Mouse (Mus musculus): ENCODE data around the gene Rprd1b. TPM values are rescaled to one million over a fixed set of nuclear protein-coding genes. Genes with fewer than 3 reads are reported as not detected.

Rprd1b gene
- polyA plus RNA-seq, 1 experiment from 2014 or later = 54.2 TPM

GRCm38 (mm10) chr2:158114931-158115330 lies 86.6 kb downstream of the Rprd1b start:
- no peak for ATAC-seq
- Histone ChIP-seq H3K9ac (no peak overlapping the region), H3K27ac (no peak overlapping the region), H3K4me1 (peaks cover 6% of the 10 kb centered on the region; the same call in 1 of the 2 replicates), H3K9me3 (replicated peaks) (no peaks in the 10 kb centered on the region), H3K4me2 (no peak overlapping the region), H3K36me3 (ENCODE audit: poor library complexity, severe bottlenecking) (no peaks in the 10 kb centered on the region), H3K27me3 (no peaks in the 10 kb centered on the region), H3K4me3 (no peak overlapping the region)
- WGBS = 73% methylated on average over 5 of the region's 5 CpGs

DNA sequence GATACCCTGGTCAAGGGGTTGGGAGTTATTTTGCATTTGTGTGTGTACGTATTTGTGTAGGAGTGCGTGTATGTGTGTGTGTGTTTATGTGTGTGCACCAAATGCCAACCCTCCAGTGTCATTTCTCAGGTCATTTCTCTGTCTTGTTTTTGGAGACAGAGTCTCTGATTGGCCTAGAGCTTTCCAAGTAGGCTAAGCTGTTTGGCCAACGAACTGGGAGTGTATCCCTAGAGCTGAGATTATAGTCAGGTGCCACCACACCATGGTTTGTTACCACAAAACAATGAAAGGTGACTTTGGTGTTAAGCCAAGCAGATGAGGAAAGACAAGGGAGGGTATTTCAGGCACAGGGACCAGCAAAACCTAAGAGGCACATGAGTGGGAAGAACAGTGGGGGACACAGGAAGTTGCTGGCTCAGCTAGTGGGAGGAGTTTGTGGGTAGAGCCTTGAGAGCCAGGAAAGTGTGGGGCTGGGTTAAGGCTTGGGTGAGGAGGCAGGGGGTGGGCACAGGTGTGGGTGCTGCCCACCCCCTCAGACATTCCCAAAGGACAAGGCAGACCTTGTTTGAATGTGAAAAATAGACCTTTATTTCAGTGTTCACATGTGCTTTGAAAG lies 87.6 kb downstream of the Rprd1b start:
- H3K4me2 ChIP-seq = no peak overlapping the region
- H3K27ac ChIP-seq = no peak overlapping the region
- no peak overlapping the region for H3K9ac ChIP-seq
- no peaks in the 10 kb centered on the region for H3K9me3 ChIP-seq (replicated peaks)
- WGBS = 80% methylated on average over 3 of the region's 3 CpGs
- ATAC-seq = no peak
- H3K27me3 ChIP-seq = no peaks in the 10 kb centered on the region
- H3K4me1 ChIP-seq = peaks cover 6% of the 10 kb centered on the region; the same call in 1 of the 2 replicates
- H3K36me3 ChIP-seq (ENCODE audit: poor library complexity, severe bottlenecking) = no peaks in the 10 kb centered on the region
- no peak overlapping the region for H3K4me3 ChIP-seq

- H3K36me3 ChIP-seq (ENCODE audit: poor library complexity, severe bottlenecking) = no peaks in the 10 kb centered on the region
- H3K4me3 ChIP-seq = no peak overlapping the region
- 62% methylated on average over 6 of the region's 6 CpGs for WGBS
- no peak overlapping the region for H3K4me2 ChIP-seq
- ATAC-seq = no peak
- no peaks in the 10 kb centered on the region for H3K9me3 ChIP-seq (replicated peaks)
- H3K27ac ChIP-seq = no peak overlapping the region
- H3K4me1 ChIP-seq = peaks cover 6% of the 10 kb centered on the region; the same call in 1 of the 2 replicates
- H3K27me3 ChIP-seq = no peaks in the 10 kb centered on the region
- no peak overlapping the region for H3K9ac ChIP-seq
These were observed 88.4 kb downstream of the Rprd1b start for GRCm38 (mm10) chr2:158116653-158117052.

GRCm38 (mm10) chr2:158119145-158119544 lies 90.8 kb downstream of the Rprd1b start:
- ATAC-seq = no peak
- no peak overlapping the region for H3K9ac ChIP-seq
- H3K4me1 ChIP-seq = 0 out of 2 replicates have a peak, but pooled peaks cover 9% of the 10 kb centered on the region
- H3K27ac ChIP-seq = no peak overlapping the region
- H3K4me2 ChIP-seq = no peak overlapping the region
- H3K4me3 ChIP-seq = no peak overlapping the region
- H3K27me3 ChIP-seq = no peaks in the 10 kb centered on the region
- H3K36me3 ChIP-seq (ENCODE audit: poor library complexity, severe bottlenecking) = no peaks in the 10 kb centered on the region
- 76% methylated on average over 4 of the region's 4 CpGs for WGBS
- H3K9me3 ChIP-seq (replicated peaks) = no peaks in the 10 kb centered on the region

DNA sequence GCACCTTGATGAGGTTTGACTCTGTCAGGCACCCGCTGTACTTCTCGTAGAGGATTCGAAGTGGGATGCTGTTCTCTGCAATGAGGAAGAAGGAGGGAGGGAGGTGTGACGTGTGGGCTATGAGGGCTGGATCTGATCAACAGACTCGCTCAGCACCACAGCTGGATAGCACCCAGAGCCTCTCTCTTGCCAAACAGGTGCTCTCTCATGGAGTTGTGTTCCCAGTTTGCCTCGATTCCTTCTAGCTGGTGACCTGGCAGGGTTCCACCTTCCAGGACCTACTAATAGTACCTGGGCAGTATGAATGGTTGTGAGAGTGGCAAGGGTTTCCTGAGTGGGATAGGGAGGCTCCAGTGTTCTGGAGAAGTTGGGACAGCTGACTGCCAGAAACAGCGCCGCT lies 91.9 kb downstream of the Rprd1b start:
- Histone ChIP-seq H3K4me1 (0 out of 2 replicates have a peak, but pooled peaks cover 9% of the 10 kb centered on the region), H3K27ac (no peak overlapping the region), H3K36me3 (ENCODE audit: poor library complexity, severe bottlenecking) (no peaks in the 10 kb centered on the region), H3K4me3 (no peak overlapping the region), H3K9me3 (replicated peaks) (no peaks in the 10 kb centered on the region), H3K4me2 (no peak overlapping the region), H3K9ac (no peak overlapping the region), H3K27me3 (no peaks in the 10 kb centered on the region)
- 88% methylated on average over 8 of the region's 8 CpGs for WGBS
- ATAC-seq = no peak

GRCm38 (mm10) chr2:158120868-158121267 lies 92.6 kb downstream of the Rprd1b start:
- 72% methylated on average over 3 of the region's 3 CpGs for WGBS
- no peak overlapping the region for H3K4me3 ChIP-seq
- H3K9me3 ChIP-seq (replicated peaks) = no peaks in the 10 kb centered on the region
- 0 out of 2 replicates have a peak, but pooled peaks cover 9% of the 10 kb centered on the region for H3K4me1 ChIP-seq
- no peak overlapping the region for H3K9ac ChIP-seq
- ATAC-seq = no peak
- no peaks in the 10 kb centered on the region for H3K27me3 ChIP-seq
- no peak overlapping the region for H3K4me2 ChIP-seq
- no peak overlapping the region for H3K27ac ChIP-seq
- no peaks in the 10 kb centered on the region for H3K36me3 ChIP-seq (ENCODE audit: poor library complexity, severe bottlenecking)

GRCm38 (mm10) chr2:158121645-158122326 lies 93.5 kb downstream of the Rprd1b start:
- Histone ChIP-seq H3K4me3 (no peak overlapping the region), H3K27ac (no peak overlapping the region), H3K36me3 (ENCODE audit: poor library complexity, severe bottlenecking) (no peaks in the 10 kb centered on the region), H3K4me1 (0 out of 2 replicates have a peak, but pooled peaks cover 9% of the 10 kb centered on the region), H3K4me2 (no peak overlapping the region), H3K9me3 (replicated peaks) (no peaks in the 10 kb centered on the region), H3K27me3 (no peaks in the 10 kb centered on the region), H3K9ac (no peak overlapping the region)
- WGBS = 77% methylated on average over 12 of the region's 12 CpGs
- ATAC-seq = no peak

DNA sequence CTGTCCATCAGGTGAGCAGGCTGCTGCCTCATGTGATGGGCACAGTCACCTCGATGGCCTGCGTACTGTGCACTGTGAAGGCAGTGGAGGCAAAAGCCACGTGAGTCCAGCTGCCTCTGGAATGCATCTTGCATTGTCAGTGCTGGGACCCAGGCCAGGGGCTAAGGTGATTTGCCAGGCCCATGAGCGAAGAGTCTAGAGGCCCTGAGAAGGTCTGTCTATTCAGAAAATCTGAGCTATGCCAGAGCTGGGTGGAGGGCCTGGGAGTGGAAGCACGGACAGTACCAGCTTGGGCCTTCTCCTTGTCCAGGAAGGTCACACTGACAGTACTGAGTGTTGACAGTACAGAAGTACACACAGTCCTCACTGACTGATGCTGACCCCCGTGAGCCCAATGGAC lies 94.5 kb downstream of the Rprd1b start:
- 78% methylated on average over 6 of the region's 6 CpGs for WGBS
- no peak overlapping the region for H3K9ac ChIP-seq
- ATAC-seq = no peak

DNA sequence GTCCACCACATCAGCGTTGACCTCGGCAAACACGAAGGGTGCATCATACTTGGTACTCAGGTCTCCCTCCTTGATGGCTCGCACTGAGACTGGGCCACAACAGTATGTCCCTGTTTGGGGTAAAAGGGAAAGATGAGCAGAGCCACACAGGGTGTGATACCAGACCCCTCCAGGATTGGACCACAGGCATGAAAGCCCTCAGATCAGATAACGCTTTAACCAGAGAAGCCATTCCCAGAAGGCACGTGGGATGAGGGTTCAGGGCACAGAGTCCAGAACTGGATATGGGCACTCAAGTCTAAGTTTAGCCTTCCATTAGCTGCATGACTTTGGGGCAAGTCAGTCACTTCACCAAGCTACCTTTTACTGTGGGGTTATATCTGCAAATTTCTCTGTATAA lies 98.9 kb downstream of the Rprd1b start:
- WGBS = 92% methylated on average over 6 of the region's 6 CpGs
- Histone ChIP-seq H3K4me3 (no peak overlapping the region), H3K36me3 (ENCODE audit: poor library complexity, severe bottlenecking) (no peaks in the 10 kb centered on the region), H3K27me3 (no peaks in the 10 kb centered on the region), H3K4me1 (peaks cover 29% of the 10 kb centered on the region), H3K4me2 (no peak overlapping the region), H3K27ac (no peak overlapping the region), H3K9ac (no peak overlapping the region), H3K9me3 (replicated peaks) (no peaks in the 10 kb centered on the region)
- ATAC-seq = no peak

More for the DNA sequence above, 94.5 kb downstream of the Rprd1b start:
- Histone ChIP-seq H3K27me3 (no peaks in the 10 kb centered on the region), H3K9me3 (replicated peaks) (no peaks in the 10 kb centered on the region), H3K27ac (no peak overlapping the region), H3K4me1 (0 out of 2 replicates have a peak, but pooled peaks cover 9% of the 10 kb centered on the region), H3K4me2 (no peak overlapping the region), H3K36me3 (ENCODE audit: poor library complexity, severe bottlenecking) (no peaks in the 10 kb centered on the region), H3K4me3 (no peak overlapping the region)

DNA sequence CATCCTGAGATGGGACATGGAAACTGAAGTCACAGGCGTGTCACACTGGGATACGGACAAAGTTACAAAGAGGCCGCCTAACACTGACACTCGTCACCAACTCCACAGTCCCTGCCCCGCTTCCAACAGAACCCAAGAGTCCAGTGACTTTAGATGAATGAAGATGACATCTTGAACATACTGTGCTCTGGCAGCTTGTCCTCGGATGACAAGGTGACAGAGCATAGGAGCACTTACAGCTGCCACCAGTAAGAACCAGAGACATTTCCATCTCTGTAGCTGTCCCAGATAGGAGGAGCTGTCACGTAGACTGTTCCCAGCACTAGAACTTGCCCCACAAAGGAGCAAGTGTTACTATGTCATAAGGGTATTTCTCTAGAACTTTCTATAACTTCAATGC lies 99.6 kb downstream of the Rprd1b start:
- H3K9me3 ChIP-seq (replicated peaks) = no peaks in the 10 kb centered on the region
- no peak overlapping the region for H3K4me2 ChIP-seq
- ATAC-seq = no peak
- H3K4me1 ChIP-seq = peaks cover 23% of the 10 kb centered on the region
- no peak overlapping the region for H3K27ac ChIP-seq
- H3K36me3 ChIP-seq (ENCODE audit: poor library complexity, severe bottlenecking) = no peaks in the 10 kb centered on the region
- H3K9ac ChIP-seq = no peak overlapping the region
- WGBS = 88% methylated on average over 7 of the region's 7 CpGs
- no peaks in the 10 kb centered on the region for H3K27me3 ChIP-seq
- no peak overlapping the region for H3K4me3 ChIP-seq

GRCm38 (mm10) chr2:158128461-158129130 lies 100.3 kb downstream of the Rprd1b start:
- no peak for ATAC-seq
- no peak overlapping the region for H3K4me3 ChIP-seq
- no peaks in the 10 kb centered on the region for H3K9me3 ChIP-seq (replicated peaks)
- WGBS = 86% methylated on average over 8 of the region's 8 CpGs
- H3K36me3 ChIP-seq (ENCODE audit: poor library complexity, severe bottlenecking) = no peaks in the 10 kb centered on the region
- H3K4me1 ChIP-seq = peaks cover 23% of the 10 kb centered on the region
- no peak overlapping the region for H3K4me2 ChIP-seq
- H3K9ac ChIP-seq = no peak overlapping the region
- H3K27ac ChIP-seq = no peak overlapping the region
- no peaks in the 10 kb centered on the region for H3K27me3 ChIP-seq

DNA sequence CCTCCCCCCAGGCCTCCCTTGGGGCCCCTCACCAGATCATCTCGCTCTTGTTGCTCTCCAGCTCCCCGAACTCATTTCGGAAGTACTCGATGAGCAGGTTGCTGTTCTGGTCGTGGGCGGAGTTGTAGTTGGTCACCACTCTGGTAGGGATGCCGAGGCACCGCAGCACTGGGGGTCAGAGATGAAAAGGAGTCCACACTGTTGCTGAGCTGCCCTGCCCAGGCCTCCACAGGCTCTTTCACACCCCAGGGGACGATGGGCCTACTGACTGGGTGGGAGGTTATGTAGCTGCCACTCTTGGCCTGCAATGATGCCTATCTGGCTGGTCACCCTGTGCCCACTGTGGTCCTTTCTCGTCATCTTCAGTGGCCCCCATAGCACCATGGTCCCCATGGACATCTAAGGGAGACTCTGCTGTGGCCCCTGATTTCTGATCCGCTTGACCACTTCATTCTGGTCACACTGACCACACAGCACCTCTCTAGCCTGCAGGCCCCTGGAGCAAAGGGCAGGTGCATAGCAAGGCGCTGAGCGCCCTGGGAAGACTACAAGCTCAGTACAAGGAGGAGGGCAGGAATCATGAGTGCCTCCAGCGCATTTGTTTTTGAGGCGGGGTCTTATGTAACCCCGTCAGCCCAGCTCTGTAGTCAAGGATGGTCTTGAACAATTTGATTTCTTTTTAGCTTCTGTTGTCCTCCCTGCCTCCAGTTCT lies 101.2 kb downstream of the Rprd1b start:
- H3K9me3 ChIP-seq (replicated peaks) = no peaks in the 10 kb centered on the region
- no peak for ATAC-seq
- H3K9ac ChIP-seq = no peak overlapping the region
- no peak overlapping the region for H3K4me3 ChIP-seq
- 91% methylated on average over 16 of the region's 16 CpGs for WGBS
- no peaks in the 10 kb centered on the region for H3K27me3 ChIP-seq
- peaks cover 23% of the 10 kb centered on the region for H3K4me1 ChIP-seq
- H3K27ac ChIP-seq = no peak overlapping the region
- H3K36me3 ChIP-seq (ENCODE audit: poor library complexity, severe bottlenecking) = no peaks in the 10 kb centered on the region
- no peak overlapping the region for H3K4me2 ChIP-seq
